Mouse (Mus musculus): ENCODE data around the gene Ctnnd2.

DNA sequence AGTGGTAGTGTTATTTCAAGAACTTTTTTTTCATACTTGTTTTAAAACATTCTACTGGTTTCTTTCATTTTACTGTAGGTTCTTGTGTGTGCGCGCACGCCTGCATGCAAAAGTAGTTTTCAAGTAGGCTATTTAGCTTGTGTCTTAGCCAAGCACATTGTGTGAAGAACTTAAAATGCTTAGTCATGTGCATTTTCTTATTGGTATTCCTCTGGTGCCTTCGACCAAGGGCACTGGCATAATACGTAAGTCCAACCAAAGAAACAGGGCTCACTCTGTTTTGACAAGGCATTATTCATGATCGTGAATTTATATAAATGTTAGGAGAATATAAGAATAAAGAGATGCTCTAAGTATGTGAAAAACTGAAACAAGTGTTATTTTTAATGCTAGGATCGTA is 278.4 kb downstream of the Ctnnd2 start:
- no peak for TF ChIP-seq GATA1 (IDR thresholded peaks at IDR 0.05; ENCODE audit: borderline replicate concordance, low read length)
- no peak for TF ChIP-seq FLI1 (IDR thresholded peaks at IDR 0.05; ENCODE audit: low read length)
